Mouse (Mus musculus): ENCODE measurements around the gene Mau2. TPM values are rescaled to one million over a fixed set of nuclear protein-coding genes. Genes with fewer than 3 reads are reported as not detected.
"Not testable (repeated sequence)": the region's sequence is repeated elsewhere in the genome, so short reads cannot be mapped to it uniquely, and the experiment has no call there.

The Mau2 gene
- polyA plus RNA-seq, 1 experiment from 2014 or later = 54.2 TPM

DNA sequence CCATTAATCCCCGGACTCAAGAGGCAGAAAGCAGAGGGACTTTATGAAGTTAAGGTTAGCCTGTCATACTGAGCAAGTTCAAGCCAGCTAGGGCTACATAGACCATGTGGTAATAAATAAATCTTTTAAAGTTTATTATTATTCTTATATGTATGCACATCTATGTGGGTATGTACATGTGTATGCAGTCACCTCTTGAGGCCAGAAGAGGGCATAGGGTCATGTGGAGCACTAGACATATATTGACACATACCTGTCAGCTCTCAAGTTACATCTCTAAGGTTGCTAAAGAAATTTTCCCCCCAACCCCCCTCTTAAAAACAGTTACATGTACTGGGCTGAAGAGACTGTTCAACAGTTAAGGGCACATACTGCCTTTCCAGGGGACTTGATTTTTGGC lies 29.8 kb downstream of the Mau2 start:
- H3K4me1 ChIP-seq = no peaks in the 10 kb centered on the region
- peaks cover 14% of the 10 kb centered on the region for H3K36me3 ChIP-seq
- no peak overlapping the region for H3K4me2 ChIP-seq
- no peaks in the 10 kb centered on the region for H3K9me3 ChIP-seq
- no peak overlapping the region for H3K4me3 ChIP-seq
- no peak overlapping the region for H3K27ac ChIP-seq
- H3K9ac ChIP-seq = no peak overlapping the region
- 91% methylated on average over 1 of the region's 1 CpGs for WGBS
- no peaks in the 10 kb centered on the region for H3K27me3 ChIP-seq
- no peak for ATAC-seq (ENCODE audit: insufficient number of reproducible peaks, low FRiP score, low TSS enrichment, low read depth)

DNA sequence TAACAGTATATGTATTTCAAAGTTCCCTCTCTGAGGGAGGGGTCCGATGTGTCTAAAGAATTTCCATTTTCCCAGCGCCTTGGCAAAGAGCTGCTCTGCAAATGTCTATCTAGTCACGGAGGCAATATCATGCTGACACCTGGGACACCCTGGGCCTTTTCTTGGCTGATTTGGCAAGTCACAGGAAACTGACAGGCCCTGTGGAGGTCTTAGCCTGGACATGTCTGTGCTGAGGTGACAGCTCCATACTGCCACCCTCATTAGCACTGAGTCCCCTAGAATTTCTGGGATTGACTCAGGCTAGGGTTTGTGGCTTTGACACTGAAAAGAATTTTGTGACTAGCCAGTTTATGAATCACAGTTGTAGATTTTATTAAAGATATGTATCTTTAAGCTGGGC lies 30.2 kb downstream of the Mau2 start:
- Histone ChIP-seq H3K9ac (no peak overlapping the region), H3K36me3 (peaks cover 10% of the 10 kb centered on the region), H3K27ac (no peak overlapping the region), H3K4me1 (no peaks in the 10 kb centered on the region), H3K4me2 (no peak overlapping the region), H3K27me3 (no peaks in the 10 kb centered on the region), H3K9me3 (no peaks in the 10 kb centered on the region), H3K4me3 (no peak overlapping the region)
- no peak for ATAC-seq (ENCODE audit: insufficient number of reproducible peaks, low FRiP score, low TSS enrichment, low read depth)
- 71% methylated on average over 3 of the region's 3 CpGs for WGBS

DNA sequence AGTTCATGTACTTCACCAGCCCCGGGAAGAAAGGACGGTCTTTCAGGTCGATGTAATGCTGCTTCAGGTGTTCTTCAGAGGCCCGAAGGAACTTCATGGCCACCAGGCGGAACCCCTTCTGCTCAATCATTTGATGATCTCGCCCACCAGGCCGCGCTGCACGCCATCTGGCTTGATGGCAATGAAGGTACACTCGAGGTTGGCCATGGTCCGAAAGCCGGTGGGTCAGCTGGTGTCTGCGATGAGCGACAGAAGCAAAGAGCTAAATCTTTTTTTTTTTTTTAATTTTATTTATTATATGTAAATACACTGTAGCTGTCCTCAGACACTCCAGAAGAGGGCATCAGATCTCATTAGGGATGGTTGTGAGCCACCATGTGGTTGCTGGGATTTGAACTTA lies 31.7 kb downstream of the Mau2 start:
- H3K4me3 ChIP-seq; H3K27me3 ChIP-seq; H3K36me3 ChIP-seq; H3K4me2 ChIP-seq; ATAC-seq (ENCODE audit: insufficient number of reproducible peaks, low FRiP score, low TSS enrichment, low read depth); H3K4me1 ChIP-seq; H3K9me3 ChIP-seq; H3K9ac ChIP-seq; H3K27ac ChIP-seq: not testable (repeated sequence)
- 90% methylated on average over 14 of the region's 14 CpGs for WGBS

GRCm38 (mm10) chr8:70005178-70005577 lies 37.4 kb downstream of the Mau2 start:
- WGBS = 49% methylated on average over 2 of the region's 2 CpGs

GRCm38 (mm10) chr8:70004345-70004744 lies 38.2 kb downstream of the Mau2 start:
- H3K4me3 ChIP-seq = no peak overlapping the region
- no peaks in the 10 kb centered on the region for H3K27me3 ChIP-seq
- no peaks in the 10 kb centered on the region for H3K36me3 ChIP-seq
- H3K9ac ChIP-seq = no peak overlapping the region
- no peak for ATAC-seq (ENCODE audit: insufficient number of reproducible peaks, low FRiP score, low TSS enrichment, low read depth)
- no peak overlapping the region for H3K4me2 ChIP-seq
- H3K9me3 ChIP-seq = no peaks in the 10 kb centered on the region
- no peak overlapping the region for H3K27ac ChIP-seq
- peaks cover 3% of the 10 kb centered on the region; the same call in 1 of the 2 replicates for H3K4me1 ChIP-seq

More at GRCm38 (mm10) chr8:70005178-70005577, 37.4 kb downstream of the Mau2 start:
- peaks cover 3% of the 10 kb centered on the region; the same call in 1 of the 2 replicates for H3K4me1 ChIP-seq
- H3K27ac ChIP-seq = no peak overlapping the region
- no peak overlapping the region for H3K4me2 ChIP-seq
- no peak overlapping the region for H3K9ac ChIP-seq
- no peaks in the 10 kb centered on the region for H3K9me3 ChIP-seq
- no peaks in the 10 kb centered on the region for H3K27me3 ChIP-seq
- H3K4me3 ChIP-seq = no peak overlapping the region
- H3K36me3 ChIP-seq = no peaks in the 10 kb centered on the region
- no peak for ATAC-seq (ENCODE audit: insufficient number of reproducible peaks, low FRiP score, low TSS enrichment, low read depth)

DNA sequence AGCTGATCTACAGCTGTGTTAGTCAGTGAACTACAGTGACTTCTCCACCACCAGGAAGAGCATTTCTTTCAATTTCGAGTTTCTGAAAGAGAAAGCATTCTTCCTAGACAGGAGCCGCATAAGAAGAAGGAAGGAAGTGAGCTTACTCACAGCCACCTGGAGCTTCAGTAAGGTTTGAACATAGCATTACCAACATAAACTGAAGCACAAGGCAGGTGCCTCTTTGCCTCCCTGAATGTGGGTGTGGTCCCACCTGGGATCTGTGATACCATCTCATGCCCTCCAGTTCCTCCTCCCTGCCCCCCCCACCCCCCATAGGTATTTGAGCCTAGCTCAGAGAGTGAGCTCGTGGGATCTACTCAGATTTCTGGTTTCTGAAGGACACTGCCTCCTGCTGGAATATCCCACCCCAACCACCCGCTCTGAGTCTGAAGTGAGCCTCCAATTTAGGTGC lies 39.3 kb downstream of the Mau2 start:
- 47% methylated on average over 4 of the region's 4 CpGs for WGBS
- Histone ChIP-seq H3K9me3 (no peaks in the 10 kb centered on the region), H3K4me2 (no peak overlapping the region), H3K27ac (no peak overlapping the region), H3K36me3 (no peaks in the 10 kb centered on the region), H3K4me1 (peaks cover 3% of the 10 kb centered on the region; the same call in 1 of the 2 replicates), H3K4me3 (no peak overlapping the region), H3K27me3 (no peaks in the 10 kb centered on the region), H3K9ac (no peak overlapping the region)
- ATAC-seq (ENCODE audit: insufficient number of reproducible peaks, low FRiP score, low TSS enrichment, low read depth) = no peak

DNA sequence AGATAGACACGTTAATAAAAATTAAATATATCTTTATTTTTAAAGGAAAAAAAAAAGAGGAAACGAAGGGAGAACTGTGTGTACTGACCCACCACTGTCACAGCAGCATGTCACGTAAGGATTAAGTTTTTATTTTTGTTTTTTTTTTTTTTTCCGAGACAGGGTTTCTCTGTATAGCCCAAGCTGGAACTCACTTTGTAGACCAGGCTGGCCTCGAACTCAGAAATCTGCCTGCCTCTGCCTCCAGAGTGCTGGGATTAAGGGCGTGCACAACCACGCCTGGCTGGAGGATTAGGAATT lies 40.7 kb downstream of the Mau2 start:
- 35% methylated on average over 7 of the region's 7 CpGs for WGBS
- not testable (repeated sequence) for H3K36me3 ChIP-seq; H3K27me3 ChIP-seq; H3K4me2 ChIP-seq; H3K4me1 ChIP-seq; H3K9me3 ChIP-seq; H3K4me3 ChIP-seq; ATAC-seq (ENCODE audit: insufficient number of reproducible peaks, low FRiP score, low TSS enrichment, low read depth); H3K9ac ChIP-seq
- peak overlapping the region; percentile 71; the same call in 1 of the 2 replicates for H3K27ac ChIP-seq

- Histone ChIP-seq H3K4me2 (peak overlapping the region; percentile 35), H3K27me3 (no peaks in the 10 kb centered on the region), H3K9me3 (no peaks in the 10 kb centered on the region), H3K36me3 (no peaks in the 10 kb centered on the region), H3K9ac (no peak overlapping the region), H3K4me1 (peaks cover 8% of the 10 kb centered on the region), H3K27ac (peak overlapping the region; percentile 71), H3K4me3 (peak overlapping the region; percentile 18)
- ATAC-seq (ENCODE audit: insufficient number of reproducible peaks, low FRiP score, low TSS enrichment, low read depth) = no peak
- WGBS = 2% methylated on average over 16 of the region's 16 CpGs
These were observed 41.2 kb downstream of the Mau2 start for GRCm38 (mm10) chr8:70001176-70001891.

DNA sequence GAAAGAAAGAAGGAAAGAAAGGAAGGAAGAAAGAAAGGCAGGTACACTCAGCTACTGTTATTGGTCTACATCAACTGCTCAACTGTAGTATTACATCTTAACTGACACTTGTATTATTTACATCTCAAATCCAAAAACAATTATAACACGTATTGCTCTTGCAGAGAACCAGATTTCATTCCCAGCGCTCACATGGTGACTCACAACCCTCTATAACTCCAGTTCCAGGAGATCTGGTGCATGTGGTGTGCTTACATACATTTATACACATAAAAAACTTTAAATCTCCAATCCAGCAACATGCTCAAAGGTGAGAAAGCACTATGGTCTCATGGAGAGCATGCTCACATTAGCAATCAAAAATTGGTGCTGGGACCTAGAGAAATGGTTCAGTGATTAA lies 42.3 kb downstream of the Mau2 start:
- no peak for ATAC-seq (ENCODE audit: insufficient number of reproducible peaks, low FRiP score, low TSS enrichment, low read depth)
- H3K9ac ChIP-seq = no peak overlapping the region
- H3K4me3 ChIP-seq = no peak overlapping the region
- no peaks in the 10 kb centered on the region for H3K9me3 ChIP-seq
- 75% methylated on average over 2 of the region's 2 CpGs for WGBS
- H3K27ac ChIP-seq = 0 out of 2 replicates have a peak overlapping the region, but pooled peaks have one; percentile 27
- no peaks in the 10 kb centered on the region for H3K27me3 ChIP-seq
- H3K4me1 ChIP-seq = peaks cover 12% of the 10 kb centered on the region
- no peaks in the 10 kb centered on the region for H3K36me3 ChIP-seq
- H3K4me2 ChIP-seq = no peak overlapping the region

GRCm38 (mm10) chr8:69999236-69999635 lies 43.3 kb downstream of the Mau2 start:
- WGBS = 89% methylated on average over 4 of the region's 4 CpGs
- H3K9me3 ChIP-seq = no peaks in the 10 kb centered on the region
- H3K4me3 ChIP-seq = no peak overlapping the region
- H3K36me3 ChIP-seq = no peaks in the 10 kb centered on the region
- no peak for ATAC-seq (ENCODE audit: insufficient number of reproducible peaks, low FRiP score, low TSS enrichment, low read depth)
- H3K27me3 ChIP-seq = no peaks in the 10 kb centered on the region
- peaks cover 16% of the 10 kb centered on the region for H3K4me1 ChIP-seq
- no peak overlapping the region for H3K9ac ChIP-seq
- no peak overlapping the region for H3K27ac ChIP-seq
- no peak overlapping the region for H3K4me2 ChIP-seq

GRCm38 (mm10) chr8:69998706-69999105 lies 43.8 kb downstream of the Mau2 start:
- Histone ChIP-seq H3K27me3 (no peaks in the 10 kb centered on the region), H3K27ac (no peak overlapping the region), H3K4me3 (no peak overlapping the region), H3K4me1 (peaks cover 16% of the 10 kb centered on the region), H3K9ac (no peak overlapping the region), H3K9me3 (no peaks in the 10 kb centered on the region), H3K36me3 (no peaks in the 10 kb centered on the region), H3K4me2 (no peak overlapping the region)
- no peak for ATAC-seq (ENCODE audit: insufficient number of reproducible peaks, low FRiP score, low TSS enrichment, low read depth)
- WGBS = 87% methylated on average over 3 of the region's 3 CpGs

GRCm38 (mm10) chr8:69996589-69997285 lies 45.8 kb downstream of the Mau2 start:
- Histone ChIP-seq H3K27me3 (no peaks in the 10 kb centered on the region), H3K27ac (peak overlapping the region; percentile 91), H3K4me2 (peak overlapping the region; percentile 71), H3K9me3 (no peaks in the 10 kb centered on the region), H3K4me3 (peak overlapping the region; percentile 100), H3K4me1 (peaks cover 16% of the 10 kb centered on the region), H3K36me3 (no peaks in the 10 kb centered on the region; the same call in 1 of the 2 replicates), H3K9ac (peak overlapping the region; percentile 71)
- no peak for ATAC-seq (ENCODE audit: insufficient number of reproducible peaks, low FRiP score, low TSS enrichment, low read depth)
- WGBS = 1% methylated on average over 35 of the region's 35 CpGs
